Mouse (Mus musculus): ENCODE measurements around the gene Ctsa. TPM values are rescaled to one million over a fixed set of nuclear protein-coding genes. Genes with fewer than 3 reads are reported as not detected.

The Ctsa gene
- total and polyA plus RNA-seq, 2 experiments from 2014 or later: 101 to 110 TPM

GRCm38 (mm10) chr2:164813557-164813956, 19.1 kb upstream of the Ctsa start:
- 69% methylated on average over 2 of the region's 2 CpGs for WGBS
- H3K9me3 ChIP-seq (ENCODE audit: low read length): no peaks in the 10 kb centered on the region
- DNase-seq (ENCODE audit: low spot score): no peak
- no peak overlapping the region for H3K4me2 ChIP-seq (ENCODE audit: low read depth, low read length, poor library complexity, severe bottlenecking)
- H3K9ac ChIP-seq (replicated peaks; ENCODE audit: low read length, poor library complexity, severe bottlenecking): no peak overlapping the region
- H3K4me1 ChIP-seq (ENCODE audit: insufficient read depth, low read length): no peaks in the 10 kb centered on the region
- H3K36me3 ChIP-seq (ENCODE audit: insufficient read depth, low read length): peaks cover 13% of the 10 kb centered on the region
- no peak for TF ChIP-seq CTCF (IDR thresholded peaks at IDR 0.05)
- no peak overlapping the region for H3K27ac ChIP-seq (ENCODE audit: low read depth, low read length)
- H3K27me3 ChIP-seq (ENCODE audit: insufficient read depth, low read length): no peaks in the 10 kb centered on the region
- no peak overlapping the region for H3K4me3 ChIP-seq (ENCODE audit: low read depth, low read length)
- no peak for ATAC-seq (ENCODE audit: low FRiP score)

- DNase-seq (ENCODE audit: low spot score): no peak
- Histone ChIP-seq H3K4me1 (ENCODE audit: insufficient read depth, low read length) (no peaks in the 10 kb centered on the region), H3K27me3 (ENCODE audit: insufficient read depth, low read length) (no peaks in the 10 kb centered on the region), H3K9me3 (ENCODE audit: low read length) (no peaks in the 10 kb centered on the region), H3K36me3 (ENCODE audit: insufficient read depth, low read length) (peaks cover 5% of the 10 kb centered on the region), H3K4me3 (ENCODE audit: low read depth, low read length) (no peak overlapping the region), H3K9ac (replicated peaks; ENCODE audit: low read length, poor library complexity, severe bottlenecking) (no peak overlapping the region), H3K27ac (ENCODE audit: low read depth, low read length) (no peak overlapping the region), H3K4me2 (ENCODE audit: low read depth, low read length, poor library complexity, severe bottlenecking) (no peak overlapping the region)
- TF ChIP-seq CTCF (IDR thresholded peaks at IDR 0.05): no peak
- ATAC-seq (ENCODE audit: low FRiP score): no peak
- 93% methylated on average over 5 of the region's 5 CpGs for WGBS
Observed at GRCm38 (mm10) chr2:164815348-164815747, 17.3 kb upstream of the Ctsa start.

DNA sequence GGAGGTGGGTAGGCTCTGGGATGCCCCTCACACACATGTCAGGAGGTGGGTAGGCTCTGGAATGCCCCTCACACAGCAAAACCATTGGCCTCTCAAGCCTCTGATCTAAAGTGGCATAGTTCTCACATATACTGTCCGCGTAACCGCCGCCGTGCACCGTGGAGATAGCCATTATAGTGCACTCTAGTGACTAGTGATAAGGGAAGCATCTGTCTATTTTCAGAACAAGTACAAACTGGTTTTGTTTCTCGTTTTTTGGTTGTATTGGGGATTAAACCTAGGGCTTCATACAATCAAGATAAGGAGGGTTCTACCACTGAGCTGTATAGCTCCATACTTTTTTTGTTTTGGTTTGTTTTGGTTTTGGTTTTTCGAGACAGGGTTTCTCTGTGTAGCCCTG, 16.9 kb upstream of the Ctsa start:
- H3K4me1 ChIP-seq (ENCODE audit: insufficient read depth, low read length): no peaks in the 10 kb centered on the region
- no peak overlapping the region for H3K27ac ChIP-seq (ENCODE audit: low read depth, low read length)
- no peaks in the 10 kb centered on the region for H3K27me3 ChIP-seq (ENCODE audit: insufficient read depth, low read length)
- DNase-seq (ENCODE audit: low spot score): no peak
- H3K9me3 ChIP-seq (ENCODE audit: low read length): no peaks in the 10 kb centered on the region
- H3K36me3 ChIP-seq (ENCODE audit: insufficient read depth, low read length): peaks cover 9% of the 10 kb centered on the region
- H3K9ac ChIP-seq (replicated peaks; ENCODE audit: low read length, poor library complexity, severe bottlenecking): no peak overlapping the region
- ATAC-seq (ENCODE audit: low FRiP score): no peak
- no peak for TF ChIP-seq CTCF (IDR thresholded peaks at IDR 0.05)
- no peak overlapping the region for H3K4me2 ChIP-seq (ENCODE audit: low read depth, low read length, poor library complexity, severe bottlenecking)
- no peak overlapping the region for H3K4me3 ChIP-seq (ENCODE audit: low read depth, low read length)
- WGBS: 89% methylated on average over 8 of the region's 8 CpGs

DNA sequence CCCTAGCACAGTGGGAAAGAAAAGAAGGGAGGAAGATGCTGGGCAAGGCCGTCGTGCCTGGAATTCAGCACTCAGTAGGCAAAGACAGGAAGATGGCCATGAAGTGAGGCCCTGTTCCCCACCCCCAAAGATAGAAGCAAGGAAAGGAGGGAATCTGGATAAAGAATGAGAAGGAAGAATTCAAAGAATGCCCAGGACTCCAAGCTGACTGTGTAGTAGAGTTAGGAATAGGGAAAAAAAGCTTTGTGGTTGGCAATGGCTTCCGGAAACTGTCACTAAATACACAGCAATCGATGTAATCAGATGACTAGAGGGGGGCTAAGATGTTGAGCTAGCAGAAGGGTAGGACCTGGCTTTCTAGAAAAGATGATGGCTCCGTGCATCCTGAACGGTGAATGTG, 15.5 kb upstream of the Ctsa start:
- Histone ChIP-seq H3K4me1 (ENCODE audit: insufficient read depth, low read length) (no peaks in the 10 kb centered on the region), H3K27me3 (ENCODE audit: insufficient read depth, low read length) (no peaks in the 10 kb centered on the region), H3K9me3 (ENCODE audit: low read length) (no peaks in the 10 kb centered on the region), H3K9ac (replicated peaks; ENCODE audit: low read length, poor library complexity, severe bottlenecking) (no peak overlapping the region), H3K27ac (ENCODE audit: low read depth, low read length) (no peak overlapping the region), H3K36me3 (ENCODE audit: insufficient read depth, low read length) (peaks cover 15% of the 10 kb centered on the region), H3K4me3 (ENCODE audit: low read depth, low read length) (no peak overlapping the region), H3K4me2 (ENCODE audit: low read depth, low read length, poor library complexity, severe bottlenecking) (no peak overlapping the region)
- 85% methylated on average over 6 of the region's 6 CpGs for WGBS
- DNase-seq (ENCODE audit: low spot score): no peak
- ATAC-seq (ENCODE audit: low FRiP score): no peak
- TF ChIP-seq CTCF (IDR thresholded peaks at IDR 0.05): no peak

DNA sequence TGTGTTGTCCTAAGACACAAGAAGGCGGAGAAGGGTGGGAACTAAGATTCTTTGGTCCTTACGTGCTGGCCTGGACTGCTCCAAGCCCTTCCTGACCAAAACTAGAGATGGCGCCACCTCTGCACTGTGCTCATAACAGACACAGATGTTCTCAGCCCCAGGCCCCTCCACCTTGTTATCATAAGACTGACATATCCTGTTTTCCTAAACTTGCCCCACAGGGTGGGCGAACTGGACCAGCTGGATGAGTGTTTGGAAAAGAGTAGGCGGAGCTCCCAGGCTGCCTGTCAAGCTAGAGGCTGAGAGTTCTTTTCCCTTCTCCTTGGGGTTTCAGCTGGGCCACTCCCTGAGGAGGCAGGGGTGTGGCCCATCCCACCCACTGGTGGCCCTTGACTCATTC, 15.0 kb upstream of the Ctsa start:
- Histone ChIP-seq H3K9ac (replicated peaks; ENCODE audit: low read length, poor library complexity, severe bottlenecking) (no peak overlapping the region), H3K4me1 (ENCODE audit: insufficient read depth, low read length) (no peaks in the 10 kb centered on the region), H3K4me2 (ENCODE audit: low read depth, low read length, poor library complexity, severe bottlenecking) (no peak overlapping the region), H3K4me3 (ENCODE audit: low read depth, low read length) (no peak overlapping the region), H3K9me3 (ENCODE audit: low read length) (no peaks in the 10 kb centered on the region), H3K27me3 (ENCODE audit: insufficient read depth, low read length) (no peaks in the 10 kb centered on the region), H3K27ac (ENCODE audit: low read depth, low read length) (no peak overlapping the region), H3K36me3 (ENCODE audit: insufficient read depth, low read length) (peaks cover 15% of the 10 kb centered on the region)
- WGBS: 81% methylated on average over 5 of the region's 5 CpGs
- DNase-seq (ENCODE audit: low spot score) (no peak), ATAC-seq (ENCODE audit: low FRiP score) (no peak)
- peak; percentile 14; the same call in 1 of the 2 replicates for TF ChIP-seq CTCF (IDR thresholded peaks at IDR 0.05)

- Histone ChIP-seq H3K4me3 (ENCODE audit: low read depth, low read length) (no peak overlapping the region), H3K36me3 (ENCODE audit: insufficient read depth, low read length) (peaks cover 29% of the 10 kb centered on the region), H3K4me1 (ENCODE audit: insufficient read depth, low read length) (peaks cover 5% of the 10 kb centered on the region; the same call in 1 of the 2 replicates), H3K9ac (replicated peaks; ENCODE audit: low read length, poor library complexity, severe bottlenecking) (no peak overlapping the region), H3K9me3 (ENCODE audit: low read length) (no peaks in the 10 kb centered on the region), H3K27me3 (ENCODE audit: insufficient read depth, low read length) (no peaks in the 10 kb centered on the region), H3K4me2 (ENCODE audit: low read depth, low read length, poor library complexity, severe bottlenecking) (no peak overlapping the region), H3K27ac (ENCODE audit: low read depth, low read length) (no peak overlapping the region)
- no peak for ATAC-seq (ENCODE audit: low FRiP score)
- DNase-seq (ENCODE audit: low spot score): no peak
- no peak for TF ChIP-seq CTCF (IDR thresholded peaks at IDR 0.05)
- WGBS: 85% methylated on average over 6 of the region's 6 CpGs
Observed at GRCm38 (mm10) chr2:164821060-164821459, 11.6 kb upstream of the Ctsa start.
